Mouse (Mus musculus) midbrain, embryonic 16.5 days (tissue): ENCODE data around the gene Ggt5. TPM values are rescaled to one million over a fixed set of nuclear protein-coding genes. Genes with fewer than 3 reads are reported as not detected.
A peak's percentile ranks its signal among the peaks of the same experiment; 100 is the strongest.

Experiments used
- ATAC-seq: fragments of 200-750 bp; cut with Nextera tagmentation; 2 replicates; pipeline ENCODE4 v1.8.0; 2017; ENCODE audit warnings: moderate TSS enrichment
- H3K27ac ChIP-seq: fragments of 300-500 bp; sonication (generic); 2 replicates; pipeline ENCODE4 v1.5.1; 2014; ENCODE audit warnings: mild to moderate bottlenecking, low read length, mixed read lengths
- H3K27me3 ChIP-seq: fragments of 300-500 bp; sonication (generic); 2 replicates; pipeline ENCODE4 v1.6.1; 2014; ENCODE audit warnings: low read depth, low read length, mixed read lengths; ENCODE audit not compliant: control insufficient read depth, insufficient read depth
- H3K36me3 ChIP-seq: fragments of 300-500 bp; sonication (generic); 2 replicates; pipeline ENCODE4 v1.6.1; 2014; ENCODE audit warnings: mild to moderate bottlenecking, low read length, moderate library complexity, mixed read lengths; ENCODE audit not compliant: control insufficient read depth, insufficient read depth
- H3K4me1 ChIP-seq: fragments of 300-500 bp; sonication (generic); 2 replicates; pipeline ENCODE4 v1.6.1; 2014; ENCODE audit warnings: mild to moderate bottlenecking, low read length, mixed read lengths; ENCODE audit not compliant: control insufficient read depth, insufficient read depth
- H3K4me2 ChIP-seq: fragments of 300-500 bp; sonication (generic); 2 replicates; pipeline ENCODE4 v1.6.1; 2014; ENCODE audit warnings: mild to moderate bottlenecking, low read length, mixed read lengths
- H3K4me3 ChIP-seq: fragments of 300-500 bp; sonication (generic); 2 replicates; pipeline ENCODE4 v1.5.1; 2014; ENCODE audit warnings: low read depth, mild to moderate bottlenecking, low read length, moderate library complexity, mixed read lengths
- H3K9ac ChIP-seq: fragments of 300-500 bp; sonication (generic); 2 replicates; pipeline ENCODE4 v1.6.1; 2014; ENCODE audit warnings: low read depth, low read length, mixed read lengths
- H3K9me3 ChIP-seq: fragments of 300-500 bp; sonication (generic); replicated peaks from 2 replicates; pipeline ENCODE4 v1.6.1; 2014; ENCODE audit warnings: mild to moderate bottlenecking, low read length, mixed read lengths; ENCODE audit not compliant: control insufficient read depth, poor library complexity, severe bottlenecking
- WGBS: fragments of 180-500 bp; shearing (Covaris S2); extraction: QIAGEN DNeasy Blood & Tissue Kit; methylation state at CpG from one replicate; pipeline ENCODE4 v1.1.7; 2014; 5-methylcytosine and 5-hydroxymethylcytosine counted together
- polyA plus RNA-seq: library from polyadenylated mRNA; unstranded; fragments of >200 nt; fragmentation: Nextera tagmentation; extraction: Ambion mirVana; gene quantifications from 2 replicates; pipeline ENCODE4 v1.2.1, GENCODE M21; 2015

Ggt5 gene
- polyA plus RNA-seq, 1 experiment from 2014 or later: 2.1 TPM

DNA sequence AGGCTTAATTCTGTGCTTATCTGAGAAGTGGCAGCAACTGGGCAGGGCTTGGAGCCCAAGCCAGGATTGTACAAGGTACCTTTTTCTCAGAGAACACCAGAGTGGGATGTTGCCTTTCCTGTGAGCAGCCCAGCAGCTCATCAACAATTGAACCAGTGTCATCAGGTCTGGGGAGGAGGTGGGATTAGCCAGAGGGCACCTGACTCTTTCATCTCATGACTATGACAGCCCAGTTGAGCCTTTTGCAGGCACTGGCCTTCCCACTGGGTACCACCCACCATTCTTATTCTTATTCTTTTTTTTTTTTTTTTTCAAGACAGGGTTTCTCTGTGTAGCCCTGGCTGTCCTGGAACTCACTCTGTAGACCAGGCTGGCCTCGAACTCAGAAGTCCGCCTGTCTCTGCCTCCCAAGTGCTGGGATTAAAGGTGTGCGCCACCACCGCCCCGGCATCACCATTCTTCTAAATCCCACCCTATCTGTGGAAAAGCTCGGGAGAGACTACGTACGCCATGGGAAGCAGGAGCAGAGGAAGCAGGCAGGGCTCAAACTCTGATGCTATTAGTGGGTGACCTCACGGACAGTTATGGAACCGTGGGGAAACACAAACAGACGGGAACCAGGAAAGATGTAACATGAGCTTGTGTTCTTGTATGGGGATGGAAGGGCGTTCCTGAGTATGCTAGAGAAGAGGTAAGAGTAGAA, 47.1 kb downstream of the Ggt5 start:
- no peak for ATAC-seq
- no peak overlapping the region for H3K4me2 ChIP-seq
- no peaks in the 10 kb centered on the region for H3K9me3 ChIP-seq
- no peak overlapping the region for H3K4me3 ChIP-seq
- WGBS: 93% methylated on average over 12 of the region's 12 CpGs
- no peaks in the 10 kb centered on the region for H3K4me1 ChIP-seq
- H3K27ac ChIP-seq: no peak overlapping the region
- H3K27me3 ChIP-seq: no peaks in the 10 kb centered on the region
- H3K9ac ChIP-seq: no peak overlapping the region
- no peaks in the 10 kb centered on the region for H3K36me3 ChIP-seq

DNA sequence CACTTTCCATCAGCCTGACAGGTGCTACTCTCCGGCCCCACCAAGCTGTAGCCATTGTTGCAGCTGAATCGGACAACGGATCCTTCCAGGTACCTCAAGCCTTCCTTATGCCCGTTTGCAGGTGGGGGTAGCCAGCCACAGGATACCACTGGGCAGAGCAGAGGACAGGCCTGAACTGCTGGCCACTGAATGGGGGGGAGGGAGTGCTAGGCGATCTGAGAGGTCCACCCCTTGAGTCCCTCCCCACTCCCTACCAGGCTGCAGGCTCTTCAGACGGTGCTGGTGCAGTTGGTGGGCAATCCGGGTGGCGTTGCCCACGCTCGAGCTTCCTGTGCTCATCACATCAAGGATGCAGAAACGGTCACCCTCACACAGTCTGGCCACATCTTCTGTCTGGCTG, 48.6 kb downstream of the Ggt5 start:
- WGBS: 95% methylated on average over 11 of the region's 11 CpGs
- H3K9me3 ChIP-seq: no peaks in the 10 kb centered on the region
- no peak overlapping the region for H3K9ac ChIP-seq
- H3K36me3 ChIP-seq: no peaks in the 10 kb centered on the region
- H3K4me2 ChIP-seq: no peak overlapping the region
- no peak for ATAC-seq
- H3K27me3 ChIP-seq: no peaks in the 10 kb centered on the region
- no peaks in the 10 kb centered on the region for H3K4me1 ChIP-seq
- no peak overlapping the region for H3K27ac ChIP-seq
- H3K4me3 ChIP-seq: no peak overlapping the region

DNA sequence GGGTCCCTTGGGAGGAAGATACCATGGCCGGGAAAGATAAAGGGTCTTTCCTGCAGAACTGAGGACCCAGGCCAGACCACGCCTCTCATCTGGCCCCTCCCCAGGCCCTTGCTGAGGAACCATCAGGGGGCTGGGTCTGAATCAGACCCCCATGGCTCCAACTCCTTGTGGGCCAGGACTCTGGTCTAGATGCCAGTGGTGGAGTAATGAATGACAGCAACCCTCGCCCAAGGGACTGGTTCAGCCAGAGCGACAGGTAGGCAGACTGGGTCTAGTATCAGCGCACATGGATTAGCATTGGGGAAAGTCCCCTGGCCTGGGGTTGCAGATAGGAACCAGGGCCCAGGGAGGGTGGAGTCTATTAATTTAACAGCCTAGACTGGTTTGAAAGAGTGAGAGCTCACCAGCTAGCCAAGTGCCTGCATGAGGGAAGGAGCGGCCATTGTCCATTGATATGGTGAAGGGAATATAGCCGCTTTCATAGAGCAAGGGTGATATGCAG, 52.6 kb downstream of the Ggt5 start:
- Histone ChIP-seq H3K36me3 (0 out of 2 replicates have a peak, but pooled peaks cover 2% of the 10 kb centered on the region), H3K27ac (no peak overlapping the region), H3K4me1 (peaks cover 10% of the 10 kb centered on the region; the same call in 1 of the 2 replicates), H3K9me3 (no peaks in the 10 kb centered on the region), H3K9ac (no peak overlapping the region), H3K27me3 (no peaks in the 10 kb centered on the region), H3K4me3 (no peak overlapping the region), H3K4me2 (no peak overlapping the region)
- ATAC-seq: no peak
- WGBS: 89% methylated on average over 7 of the region's 7 CpGs

DNA sequence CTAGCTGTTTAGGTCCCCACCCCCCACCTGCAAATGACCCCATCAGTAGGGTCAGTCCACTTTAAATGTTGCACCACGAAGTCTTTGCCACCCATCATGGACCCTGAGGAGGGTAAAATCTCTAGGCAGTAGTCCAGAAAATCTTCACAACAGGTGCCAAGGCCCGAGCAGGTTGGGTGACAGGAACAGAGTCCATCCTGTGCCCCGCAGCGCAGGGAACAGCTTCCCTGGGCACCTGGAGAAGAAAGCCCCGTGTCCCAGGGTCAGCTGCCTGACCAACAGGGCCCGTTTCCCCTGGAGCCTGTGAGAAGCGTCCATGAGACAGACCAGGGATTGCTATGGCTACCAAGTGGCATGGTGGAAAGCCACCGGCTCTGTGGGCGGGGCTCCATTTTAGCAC, 53.3 kb downstream of the Ggt5 start:
- Histone ChIP-seq H3K4me1 (peaks cover 10% of the 10 kb centered on the region; the same call in 1 of the 2 replicates), H3K36me3 (peaks cover 4% of the 10 kb centered on the region; the same call in 1 of the 2 replicates), H3K9ac (no peak overlapping the region), H3K27me3 (no peaks in the 10 kb centered on the region), H3K4me3 (no peak overlapping the region), H3K27ac (no peak overlapping the region), H3K4me2 (no peak overlapping the region), H3K9me3 (no peaks in the 10 kb centered on the region)
- no peak for ATAC-seq
- WGBS: 86% methylated on average over 9 of the region's 9 CpGs

DNA sequence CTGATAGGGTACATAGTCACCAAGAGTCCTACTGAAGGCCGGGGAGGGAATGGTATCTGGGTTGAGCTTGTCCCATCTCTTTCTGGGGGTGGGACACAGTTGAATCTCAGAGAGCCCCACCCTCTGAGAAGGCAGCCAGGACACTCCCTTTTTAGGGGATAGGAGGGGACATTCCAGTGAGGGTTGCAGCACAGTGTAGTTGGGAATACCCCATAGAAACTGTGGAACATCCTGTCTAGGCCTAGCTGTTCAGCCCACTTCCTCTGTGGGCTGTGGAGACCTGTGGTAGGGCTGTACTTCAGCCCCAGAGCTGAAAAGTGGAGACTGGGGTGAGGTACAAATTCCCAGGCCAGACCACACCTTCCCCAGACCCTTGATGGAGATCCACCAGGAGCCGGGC, 53.8 kb downstream of the Ggt5 start:
- Histone ChIP-seq H3K4me2 (no peak overlapping the region; the same call in 1 of the 2 replicates), H3K4me3 (no peak overlapping the region), H3K36me3 (peaks cover 8% of the 10 kb centered on the region; the same call in 1 of the 2 replicates), H3K9me3 (no peaks in the 10 kb centered on the region), H3K27me3 (no peaks in the 10 kb centered on the region), H3K9ac (0 out of 2 replicates have a peak overlapping the region, but pooled peaks have one; percentile 47), H3K4me1 (peaks cover 10% of the 10 kb centered on the region; the same call in 1 of the 2 replicates), H3K27ac (no peak overlapping the region)
- 83% methylated on average over 2 of the region's 2 CpGs for WGBS
- no peak for ATAC-seq

DNA sequence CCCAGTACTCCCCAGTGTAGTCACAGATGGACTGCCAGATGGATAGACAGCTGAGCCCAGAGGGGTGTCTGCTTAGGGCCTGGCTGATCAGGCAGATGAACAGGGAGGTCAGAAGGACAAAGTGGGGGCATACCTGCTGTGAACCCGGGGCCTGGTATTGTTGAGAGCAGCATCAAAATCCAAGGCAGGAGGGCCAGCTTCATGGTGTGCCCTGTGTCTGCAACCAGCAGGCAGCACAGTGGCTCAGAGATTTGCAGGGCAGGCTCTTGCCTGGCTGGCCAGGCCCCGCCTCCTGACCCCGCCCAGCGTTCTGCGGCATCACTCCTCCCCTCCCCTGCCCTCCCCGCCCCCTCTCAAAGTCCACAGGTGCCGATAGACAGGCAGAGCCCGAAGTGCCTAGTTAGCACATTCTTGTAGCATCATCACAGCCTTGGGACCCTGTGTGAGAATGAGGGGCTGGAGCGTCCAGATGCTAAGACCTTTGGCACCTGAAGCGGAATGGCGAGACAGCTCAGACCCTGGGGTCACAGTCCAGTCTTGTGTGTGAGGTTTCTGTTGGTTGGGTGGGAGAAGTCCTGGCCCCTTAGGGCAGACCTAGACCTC, 54.7 kb downstream of the Ggt5 start, which contains the start of gene Susd2:
TSS of gene Susd2 (minus strand) at position 268 of the 603 bp plus-strand sequence.
- Histone ChIP-seq H3K4me1 (peaks cover 10% of the 10 kb centered on the region; the same call in 1 of the 2 replicates), H3K4me2 (peak within 1 kb of the TSS; percentile 32), H3K9ac (peak within 1 kb of the TSS; percentile 47; the same call in 1 of the 2 replicates), H3K36me3 (peaks cover 12% of the 10 kb centered on the region; the same call in 1 of the 2 replicates), H3K27me3 (no peaks in the 10 kb centered on the region), H3K27ac (no peak within 1 kb of the TSS), H3K4me3 (no peak within 1 kb of the TSS), H3K9me3 (no peaks in the 10 kb centered on the region)
- WGBS: 9% methylated on average over 10 of the region's 11 CpGs
- ATAC-seq: peak; percentile 63

DNA sequence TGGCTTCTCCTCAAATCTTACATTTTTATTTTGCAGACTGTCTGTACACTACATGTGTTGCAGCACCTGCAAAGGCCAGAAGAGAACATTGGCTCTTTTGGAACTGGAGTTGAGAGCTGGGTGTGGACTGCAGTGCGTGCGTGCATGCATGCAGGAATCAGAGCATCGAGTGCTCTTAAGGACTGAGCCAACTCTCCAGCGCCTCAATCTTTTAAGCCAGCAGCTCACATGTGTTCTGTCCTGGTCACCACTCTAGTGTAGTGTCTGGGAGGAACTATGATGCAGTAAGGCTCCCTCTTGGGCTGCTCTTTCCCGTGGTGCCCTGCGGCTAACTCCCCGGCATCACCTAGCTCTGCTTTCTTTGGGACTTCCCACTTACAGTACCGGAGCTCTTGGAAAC, 56.5 kb downstream of the Ggt5 start:
- Histone ChIP-seq H3K4me1 (peaks cover 10% of the 10 kb centered on the region; the same call in 1 of the 2 replicates), H3K27me3 (no peaks in the 10 kb centered on the region), H3K36me3 (peaks cover 15% of the 10 kb centered on the region), H3K4me3 (no peak overlapping the region), H3K4me2 (no peak overlapping the region), H3K27ac (no peak overlapping the region), H3K9me3 (no peaks in the 10 kb centered on the region), H3K9ac (no peak overlapping the region)
- WGBS: 90% methylated on average over 8 of the region's 8 CpGs
- ATAC-seq: no peak

DNA sequence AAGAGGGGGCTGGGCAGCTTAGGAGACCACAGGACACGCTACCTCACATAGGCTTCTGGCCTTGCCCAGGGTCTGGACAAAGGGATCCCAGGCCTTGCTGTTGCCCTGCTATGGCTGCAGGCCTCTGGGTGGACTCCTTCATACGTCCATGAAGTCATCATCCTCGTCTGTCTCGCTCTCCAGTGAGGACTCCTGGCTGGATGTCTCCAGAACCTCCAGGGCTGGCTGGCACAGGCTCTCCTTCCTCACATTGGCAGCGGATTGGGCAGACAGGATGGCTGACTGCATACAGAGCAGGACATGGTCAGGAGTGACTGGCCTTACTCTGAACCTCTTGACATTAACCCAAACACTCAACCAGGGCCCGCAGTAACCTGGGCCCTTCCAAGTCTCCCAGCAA, 57.3 kb downstream of the Ggt5 start:
- Histone ChIP-seq H3K36me3 (peaks cover 23% of the 10 kb centered on the region), H3K4me2 (no peak overlapping the region), H3K9ac (no peak overlapping the region), H3K27me3 (no peaks in the 10 kb centered on the region), H3K4me1 (peaks cover 10% of the 10 kb centered on the region; the same call in 1 of the 2 replicates), H3K9me3 (no peaks in the 10 kb centered on the region), H3K27ac (no peak overlapping the region), H3K4me3 (no peak overlapping the region)
- WGBS: 96% methylated on average over 6 of the region's 6 CpGs
- ATAC-seq: no peak

DNA sequence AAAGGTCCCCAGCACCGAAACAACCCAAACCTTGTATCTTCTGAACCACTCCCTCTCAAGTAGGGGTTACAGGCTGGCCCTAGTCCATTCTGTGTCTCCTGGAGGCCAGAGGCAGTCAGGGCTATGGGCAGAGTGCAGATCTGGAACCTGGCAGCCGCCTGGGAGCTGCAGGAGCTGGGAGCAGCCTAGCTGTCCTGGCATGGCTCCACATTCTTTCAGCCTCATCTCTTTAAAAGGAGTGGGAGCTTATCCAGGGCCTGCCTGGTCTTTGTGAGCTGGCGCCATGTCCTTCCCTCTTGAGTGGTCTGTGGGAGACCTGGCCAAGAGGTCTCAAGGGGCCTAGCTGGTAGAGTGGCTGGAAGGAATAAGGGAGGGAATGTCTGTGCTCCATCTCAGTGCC, 58.2 kb downstream of the Ggt5 start:
- Histone ChIP-seq H3K27me3 (no peaks in the 10 kb centered on the region), H3K36me3 (peaks cover 31% of the 10 kb centered on the region), H3K9me3 (no peaks in the 10 kb centered on the region), H3K4me2 (no peak overlapping the region), H3K4me1 (peaks cover 10% of the 10 kb centered on the region; the same call in 1 of the 2 replicates), H3K4me3 (no peak overlapping the region), H3K27ac (peak overlapping the region; percentile 42), H3K9ac (no peak overlapping the region)
- 87% methylated on average over 3 of the region's 3 CpGs for WGBS
- no peak for ATAC-seq
